Mouse (Mus musculus): ENCODE data around the gene Clec1b.

Clec1b gene

DNA sequence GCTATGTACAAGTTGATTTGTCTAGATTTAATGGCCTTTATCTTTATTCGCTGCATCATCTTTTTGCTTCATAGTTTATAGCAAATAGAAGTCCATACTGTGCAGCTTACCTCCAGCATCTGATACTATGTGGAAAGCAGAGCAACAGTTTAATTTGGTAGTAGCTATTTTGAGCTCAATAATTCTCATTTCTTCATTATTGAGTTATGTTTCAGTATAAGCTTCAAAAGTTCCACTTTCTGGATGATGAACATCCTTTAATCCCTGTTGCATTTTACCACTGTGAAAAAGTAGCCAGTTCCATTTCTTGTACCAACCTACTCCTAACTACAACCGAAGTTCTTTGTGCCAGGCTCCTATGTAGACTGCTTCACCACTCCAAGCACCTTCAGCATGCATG, 11.5 kb downstream of the Clec1b start, which contains the start of gene Clec9a:
Clec9a (plus strand) TSS at position 301 of the 400 bp plus-strand sequence.
- no peak for DNase-seq (ENCODE audit: low read depth, low spot score)

DNA sequence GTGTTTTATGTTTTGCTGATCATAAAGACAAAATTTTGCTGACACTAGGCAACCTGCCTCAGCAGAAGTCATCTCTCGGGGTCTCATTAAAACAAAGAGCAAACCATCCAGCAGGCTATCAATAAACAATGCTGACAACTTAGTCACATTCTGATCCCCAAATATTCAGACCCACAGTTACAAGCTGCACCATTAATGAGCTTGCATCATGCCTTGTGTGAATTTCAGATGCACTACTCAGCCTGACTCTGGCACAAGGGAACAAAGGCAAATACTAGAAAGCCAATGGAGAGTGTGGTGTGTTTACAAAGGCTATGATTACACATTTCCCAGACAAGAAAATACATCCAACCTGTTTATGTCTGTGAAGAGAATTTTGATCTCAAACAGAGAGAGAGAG, 17.1 kb downstream of the Clec1b start:
- no peak for DNase-seq (ENCODE audit: low read depth, low spot score)

DNA sequence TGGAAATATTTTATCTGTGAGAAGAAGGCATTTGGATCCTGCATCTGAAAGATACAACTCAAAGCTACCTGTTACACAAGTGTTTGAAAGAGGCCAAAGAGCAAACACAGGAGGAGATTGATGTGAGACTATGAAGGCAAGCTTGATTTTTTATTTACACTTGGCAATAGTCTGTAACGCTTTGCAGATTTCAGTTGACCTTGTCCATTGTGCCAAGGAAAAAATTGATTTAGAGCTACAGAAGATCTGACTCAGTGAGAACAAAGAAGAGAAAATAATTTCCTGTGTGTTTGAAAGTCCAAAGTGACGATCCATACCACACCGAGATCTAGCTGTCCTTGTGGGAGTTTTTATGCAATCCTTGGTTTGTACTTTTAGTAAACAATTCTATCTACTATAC, 25.2 kb downstream of the Clec1b start:
- DNase-seq (ENCODE audit: low read depth, low spot score): no peak

DNA sequence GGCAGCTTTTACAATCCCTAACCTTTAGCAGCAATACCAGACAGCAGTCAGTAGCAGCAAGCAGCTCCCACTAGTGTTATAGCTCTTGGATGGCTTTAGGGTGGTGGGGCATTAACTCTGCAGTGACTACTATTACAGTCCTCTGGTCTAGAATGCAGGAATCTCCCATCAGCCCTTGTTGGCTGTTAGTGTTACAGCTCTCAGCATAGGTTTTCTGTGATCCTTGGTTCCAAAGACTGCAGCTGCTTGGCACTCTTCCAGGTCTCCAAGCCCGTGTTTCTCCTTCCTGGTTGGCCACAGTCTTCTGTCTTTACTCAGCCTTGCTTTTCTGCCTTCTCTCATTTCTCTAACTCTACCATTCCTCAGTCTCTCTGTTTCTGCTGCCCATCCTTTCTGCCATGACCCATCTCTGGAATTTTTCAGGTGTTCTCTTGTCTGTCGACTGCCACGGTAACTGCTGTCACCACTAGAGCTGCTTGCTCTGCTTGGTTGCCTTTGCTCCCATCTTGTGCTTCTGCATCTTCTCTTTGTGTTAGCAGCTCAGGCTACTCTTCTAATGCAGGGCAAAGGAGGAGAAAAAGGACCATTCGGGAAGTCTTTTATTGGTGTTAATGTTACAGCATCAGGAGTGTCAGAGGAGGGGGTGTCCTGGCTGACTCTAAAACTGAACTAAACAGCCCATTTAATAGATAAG, 26.1 kb downstream of the Clec1b start:
- no peak for DNase-seq (ENCODE audit: low read depth, low spot score)

DNA sequence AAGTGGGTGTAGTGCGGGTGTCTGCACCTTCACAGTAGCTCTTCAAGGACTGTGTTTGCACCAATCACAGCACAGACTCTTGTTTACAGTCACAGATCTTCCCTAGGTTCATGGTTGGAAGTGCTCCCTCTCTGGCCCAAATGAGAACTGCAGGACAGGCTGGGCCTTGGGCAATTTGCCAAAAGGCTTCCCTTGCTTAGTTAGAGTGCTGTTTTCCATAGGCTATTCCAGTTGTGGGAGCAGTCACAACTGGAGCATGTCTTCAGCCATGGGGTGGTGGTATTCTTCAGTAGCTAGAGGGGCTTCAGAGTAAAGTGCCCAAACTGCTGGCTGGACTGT, 26.6 kb downstream of the Clec1b start:
- peak; percentile 70 for DNase-seq (ENCODE audit: low read depth, low spot score)

DNA sequence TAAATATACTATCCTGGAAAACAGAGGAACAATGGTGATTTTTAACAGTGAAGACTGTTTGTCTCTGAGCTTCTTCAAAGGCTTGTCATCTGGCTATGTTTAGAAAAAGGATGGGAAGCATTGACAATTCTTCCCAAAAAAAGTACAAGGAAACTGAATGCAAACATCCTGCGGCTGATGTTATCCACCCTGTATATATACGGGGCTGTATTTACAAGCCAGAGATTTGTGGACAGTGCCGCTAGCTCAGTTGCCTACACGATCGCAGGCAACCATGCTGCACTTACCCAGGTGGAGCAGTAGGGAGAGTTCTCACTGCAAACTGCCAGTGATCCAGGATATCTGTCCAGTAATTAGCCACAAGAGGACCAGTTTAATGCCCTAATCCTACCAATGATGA, 28.1 kb downstream of the Clec1b start:
- no peak for DNase-seq (ENCODE audit: low read depth, low spot score)

DNA sequence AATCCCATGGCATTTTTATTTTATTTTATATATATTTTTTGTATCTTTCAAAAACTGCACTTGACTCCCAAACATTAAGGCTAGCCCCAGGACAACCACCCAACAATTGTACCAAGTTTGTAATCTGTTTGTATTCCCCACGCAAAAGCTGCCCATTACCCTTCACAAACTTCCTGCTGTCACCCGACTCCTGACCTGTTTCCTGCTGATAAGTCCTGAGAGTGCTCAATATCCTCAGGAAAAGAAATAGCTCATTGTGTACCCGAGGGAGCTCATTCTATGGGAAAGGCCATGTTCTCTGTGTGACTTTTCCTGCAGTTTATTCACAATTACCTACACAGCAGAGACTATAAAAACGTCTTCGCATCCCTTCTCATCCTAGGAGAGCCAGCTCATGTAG, 28.7 kb downstream of the Clec1b start:
- DNase-seq (ENCODE audit: low read depth, low spot score): no peak

DNA sequence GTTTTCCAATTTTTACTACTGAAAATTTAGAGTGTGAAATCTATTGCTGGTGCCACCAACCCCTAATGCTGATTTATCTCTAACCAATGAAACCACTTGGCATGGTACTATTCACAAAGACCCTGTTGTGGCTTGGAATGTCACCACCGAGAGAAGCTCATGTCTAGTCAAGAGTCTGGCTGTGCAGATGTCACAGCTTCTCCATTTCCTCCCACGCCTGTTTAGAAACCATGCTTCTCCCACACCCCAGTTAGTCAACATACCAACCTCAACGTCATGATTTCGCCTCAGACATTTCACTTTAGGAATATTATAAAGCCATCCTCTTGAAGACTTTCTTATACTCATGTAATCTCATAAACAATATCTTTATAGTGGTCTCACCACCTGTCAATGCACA, 30.2 kb downstream of the Clec1b start:
- DNase-seq (ENCODE audit: low read depth, low spot score): no peak

DNA sequence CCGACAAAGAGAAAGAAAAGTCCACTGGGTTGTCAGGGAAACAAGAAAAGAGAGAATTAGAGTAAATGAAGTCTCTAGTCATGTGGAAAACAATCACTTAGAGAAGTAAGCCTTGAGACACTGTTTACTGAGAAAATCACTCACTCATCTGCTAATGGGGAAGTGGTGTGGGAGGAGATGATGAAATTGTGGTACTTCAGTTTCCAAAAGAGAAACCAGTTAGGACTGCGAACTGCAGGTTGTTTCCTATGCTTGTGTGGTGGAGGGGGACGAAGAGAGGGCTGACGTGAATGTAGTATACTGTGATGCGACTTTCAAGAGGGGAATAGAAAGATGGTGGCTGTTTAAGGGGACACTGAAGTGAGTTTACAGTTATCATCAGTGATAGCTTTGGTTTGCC, 37.1 kb downstream of the Clec1b start:
- no peak for DNase-seq (ENCODE audit: low read depth, low spot score)

DNA sequence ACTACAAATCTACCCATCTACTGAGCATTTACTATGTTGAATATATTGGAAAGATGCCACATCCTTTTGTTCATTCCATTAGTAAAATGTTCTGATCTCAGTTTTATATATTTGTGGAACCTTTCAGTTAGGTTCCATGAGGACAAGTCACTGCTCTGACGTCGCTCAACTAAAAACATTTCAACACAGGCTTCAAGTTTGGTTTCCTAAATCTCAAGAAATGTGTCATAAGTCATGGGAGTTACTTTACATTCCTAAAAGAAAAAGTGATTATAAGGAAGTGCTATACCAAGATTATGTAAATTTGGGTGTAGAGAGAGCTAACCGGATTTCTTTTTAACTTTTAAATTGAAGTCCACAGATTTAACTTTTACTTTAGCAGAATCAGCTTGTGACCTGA, 38.9 kb downstream of the Clec1b start:
- DNase-seq (ENCODE audit: low read depth, low spot score): no peak

DNA sequence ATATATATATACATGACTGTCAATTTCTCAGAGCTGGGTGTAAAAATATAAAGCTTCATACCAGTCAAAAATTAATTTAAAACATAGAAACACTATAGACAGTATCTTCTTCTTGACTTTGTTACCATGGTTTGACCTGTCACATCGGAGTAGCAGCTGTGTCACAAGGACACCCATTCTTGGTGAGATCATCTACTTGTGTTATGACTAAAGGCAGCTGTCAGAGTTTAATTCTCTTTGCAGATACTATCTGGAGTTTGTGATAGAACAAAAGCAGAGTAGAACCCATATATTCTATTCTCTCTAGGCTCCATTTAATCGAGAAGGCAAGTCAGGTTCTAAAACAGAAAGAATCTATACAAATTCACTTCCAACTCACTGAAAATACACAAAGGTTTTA, 40.9 kb downstream of the Clec1b start:
- no peak for DNase-seq (ENCODE audit: low read depth, low spot score)

DNA sequence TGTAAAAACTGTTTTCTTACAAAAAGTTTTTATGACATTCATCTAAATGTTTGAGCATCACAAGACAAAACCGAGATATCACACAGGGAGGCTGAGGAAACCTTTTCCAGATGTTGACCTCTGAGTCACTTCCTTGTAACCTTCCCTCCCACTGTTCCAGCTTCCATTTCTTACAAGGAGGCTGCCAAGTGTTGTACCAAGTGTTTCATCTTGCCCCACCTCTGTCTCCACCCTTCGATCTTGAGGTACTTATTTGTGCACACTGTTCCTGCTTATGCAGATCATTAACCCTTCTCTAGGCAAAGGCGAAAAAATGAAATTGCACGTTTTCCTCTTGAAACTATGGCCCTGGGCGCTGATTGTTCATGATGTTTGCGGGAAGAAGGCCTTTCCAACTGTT, 52.6 kb downstream of the Clec1b start:
- DNase-seq (ENCODE audit: low read depth, low spot score): no peak

DNA sequence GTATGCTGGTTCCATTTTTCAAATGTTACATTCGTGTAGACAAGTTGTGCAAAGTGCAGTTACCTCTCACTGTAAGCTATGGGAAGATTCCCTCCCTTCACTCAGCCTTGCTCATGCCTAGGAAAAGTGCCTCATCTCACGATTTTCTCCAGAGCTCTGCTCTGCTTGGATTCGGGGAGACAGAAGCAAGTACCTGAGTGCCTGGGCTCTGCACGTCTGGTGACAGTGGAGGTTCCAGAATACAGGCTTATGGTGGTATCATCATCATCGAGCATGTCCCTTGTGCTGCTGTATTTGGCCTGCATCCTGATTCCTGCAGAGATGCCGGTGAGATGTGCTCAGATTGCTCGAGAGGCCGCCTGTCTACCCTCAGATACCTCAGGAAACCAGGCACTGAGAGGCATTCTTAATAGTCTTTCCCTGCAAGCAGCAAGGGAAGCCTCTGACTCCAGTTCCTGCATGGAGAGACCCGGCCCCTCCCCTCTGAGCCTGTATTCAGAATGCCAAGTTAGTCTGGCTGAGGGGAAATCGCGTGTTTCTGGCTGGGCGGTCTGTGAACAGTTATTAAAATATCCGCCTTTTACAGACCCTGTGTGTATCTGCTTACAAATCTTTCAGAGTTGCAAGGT, 54.4 kb downstream of the Clec1b start, which contains the start of gene Clec1a:
Clec1a (minus strand) TSS at position 590 of the 629 bp plus-strand sequence.
- DNase-seq (ENCODE audit: low read depth, low spot score): no peak

Measured in WW6 (cell line).